Mouse (Mus musculus) adrenal gland, adult 18-20 months (tissue): Measurements from ENCODE around the gene Pmf1. TPM values are rescaled to one million over a fixed set of nuclear protein-coding genes. Genes with fewer than 3 reads are reported as not detected.

Experiments
- DNase-seq, 2 experiments: peaks; one replicate each; pipeline ENCODE4 v3.0.0; 2021 to 2022; ENCODE audit warnings: low spot score in 2 of 2
- long read RNA-seq, 2 experiments: library from polyadenylated mRNA; stranded (forward); transcript quantifications; one replicate each; pipeline ENCODE4 v2.0.0; 2021
- total RNA-seq, 2 experiments: library from RNA; stranded (reverse); gene quantifications; 1 replicate in 1 of 2; 2 replicates in 1 of 2; pipeline ENCODE4 v1.2.3; 2021

The Pmf1 gene
- 10 to 100 TPM; 26.5 to 35.5 TPM for total RNA-seq
- long read RNA-seq, experiment 1, partial matches to known transcripts = 0 of 3 reads
- long read RNA-seq, experiment 1, other reads (novel, unspliced or antisense) = 0 of 3 reads
- long read RNA-seq, experiment 2, transcript Pmf1-201 (5 exons, 1,007 nt) = major isoform, 22 of 30 reads
- long read RNA-seq, experiment 2, partial matches to known transcripts = 0 of 30 reads
- long read RNA-seq, experiment 2, other reads (novel, unspliced or antisense) = 5 of 30 reads

GRCm38 (mm10) chr3:88409741-88410644 is at the start of gene Pmf1:
TSS of gene Pmf1 (minus strand) at chr3:88410331.
- DNase-seq = peak; percentile 86 to 87

DNA sequence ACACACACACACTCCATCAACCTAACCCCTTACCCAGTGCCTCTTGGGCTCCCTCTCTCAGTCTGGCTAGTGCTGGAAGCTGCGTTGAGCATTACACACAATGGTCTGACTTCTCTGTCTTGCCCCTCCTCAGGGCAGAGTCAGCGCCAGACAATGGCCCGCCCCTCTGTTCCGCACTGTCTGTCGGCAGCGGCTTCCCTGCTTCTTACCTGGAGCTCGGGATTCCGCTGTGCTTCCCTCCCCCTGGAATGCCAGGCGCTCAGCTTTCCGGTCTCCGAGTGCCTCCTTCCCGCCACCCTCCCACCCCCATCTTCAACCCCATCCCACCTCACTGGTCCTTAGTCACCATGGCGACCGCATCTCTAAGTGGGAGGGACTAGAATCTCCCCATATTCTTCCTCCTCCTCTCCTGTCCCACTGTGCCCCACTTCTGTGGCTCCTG is 48.7 kb upstream of the Pmf1 start:
- no peak for DNase-seq

GRCm38 (mm10) chr3:88456746-88457532 is 46.8 kb upstream of the Pmf1 start:
- no peak for DNase-seq

GRCm38 (mm10) chr3:88456313-88456712 is 46.2 kb upstream of the Pmf1 start:
- no peak for DNase-seq

GRCm38 (mm10) chr3:88455588-88456264 is 45.6 kb upstream of the Pmf1 start:
- no peak for DNase-seq

DNA sequence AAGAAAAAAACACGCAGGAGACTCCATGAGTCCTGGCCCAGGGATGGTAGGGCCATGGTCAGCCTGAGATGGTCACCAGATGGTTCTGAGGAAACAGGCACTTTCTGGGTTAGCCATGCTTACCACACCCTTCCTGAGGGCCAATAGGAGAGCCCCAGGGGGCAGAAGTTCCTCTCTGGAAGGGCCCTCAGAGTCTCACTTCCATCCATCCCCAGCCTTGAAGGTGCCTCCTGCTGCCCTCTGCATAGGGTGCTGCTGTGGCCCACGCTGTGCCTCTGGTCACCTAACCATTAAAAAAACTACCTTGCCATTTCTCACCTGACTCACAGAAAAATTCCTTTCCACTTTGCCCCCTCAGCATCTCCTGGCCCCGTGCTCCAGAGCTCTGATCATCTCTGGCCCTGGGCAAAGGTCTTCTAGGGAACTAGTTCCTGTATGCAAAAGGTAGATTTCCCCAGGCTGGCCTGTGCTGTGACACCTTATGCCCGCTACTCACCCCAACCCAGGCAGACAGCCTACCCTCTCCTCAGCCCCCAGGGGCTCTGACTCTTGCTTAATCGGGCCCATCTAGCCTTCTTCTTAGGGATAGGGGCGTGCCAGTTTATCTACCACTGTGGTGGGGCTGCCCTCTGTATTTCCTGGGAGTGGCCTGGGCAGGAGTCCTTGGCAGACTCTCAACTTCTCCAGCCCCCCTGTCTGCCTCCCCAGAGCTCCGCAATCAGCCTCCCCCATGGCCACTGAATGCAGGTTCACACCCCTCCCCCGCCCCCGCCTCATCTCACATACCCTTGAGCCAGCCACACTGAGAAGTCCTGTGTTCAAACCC is 44.8 kb upstream of the Pmf1 start:
- no peak for DNase-seq

GRCm38 (mm10) chr3:88453986-88454385 is 43.9 kb upstream of the Pmf1 start:
- no peak for DNase-seq

GRCm38 (mm10) chr3:88453369-88453768 is 43.2 kb upstream of the Pmf1 start:
- DNase-seq = no peak

DNA sequence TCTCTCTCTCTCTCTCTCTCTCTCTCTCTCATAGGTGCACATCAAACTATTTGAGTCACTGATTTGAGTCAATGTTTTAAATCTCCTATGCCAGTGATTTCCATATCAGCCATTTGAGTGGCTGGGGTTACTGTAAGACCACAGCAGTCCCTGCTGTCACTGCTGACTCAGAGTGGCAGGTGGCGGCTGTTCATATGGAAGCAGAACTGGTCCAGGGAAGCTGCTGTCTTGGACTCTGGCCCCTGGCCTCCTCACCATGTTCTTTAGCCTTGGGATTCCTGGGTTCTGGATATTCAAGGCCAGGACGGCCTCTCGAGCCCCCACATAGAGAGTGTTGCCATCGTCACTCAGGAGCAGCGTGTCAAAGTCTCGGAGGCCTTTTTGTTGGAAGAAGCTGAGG is 42.6 kb upstream of the Pmf1 start:
- DNase-seq = no peak

- no peak for DNase-seq
Observed at GRCm38 (mm10) chr3:88452246-88452645, 42.1 kb upstream of the Pmf1 start.

DNA sequence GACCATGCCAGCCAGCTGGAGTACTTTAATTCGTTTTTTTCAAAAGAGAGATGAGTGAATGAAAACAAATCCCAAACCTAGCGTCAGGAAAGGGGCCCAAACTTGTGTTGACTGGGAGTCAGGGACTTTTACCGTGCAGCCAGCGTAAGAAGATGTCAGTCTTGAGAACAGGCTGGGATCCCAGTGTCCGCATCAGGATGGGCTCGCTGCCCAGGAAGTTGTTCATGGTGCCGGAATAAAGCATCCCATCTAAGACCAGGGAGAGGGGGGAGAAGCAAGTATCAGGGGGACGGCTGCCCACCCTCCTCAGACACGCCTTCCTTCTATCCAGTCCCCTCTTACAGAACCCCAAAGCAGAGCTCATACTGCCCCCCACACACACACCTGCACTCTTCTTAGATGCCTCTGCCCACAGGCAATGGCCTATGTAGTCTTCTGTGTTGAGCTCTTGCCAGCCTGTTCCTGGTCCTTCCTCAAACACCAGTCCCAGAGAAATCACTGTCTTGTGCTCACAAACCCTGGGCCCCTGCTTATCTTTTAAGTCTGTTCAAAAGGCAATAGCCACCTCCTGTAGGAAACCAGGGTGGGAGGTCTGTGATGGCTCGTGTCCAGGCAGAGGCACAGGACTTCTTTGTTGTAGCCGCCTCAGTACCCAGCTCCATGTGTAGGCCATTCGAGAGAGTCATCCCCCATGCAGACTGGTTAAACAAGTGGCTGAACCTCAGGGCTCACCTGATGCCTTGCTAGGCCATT is 40.4 kb upstream of the Pmf1 start:
- DNase-seq = no peak

DNA sequence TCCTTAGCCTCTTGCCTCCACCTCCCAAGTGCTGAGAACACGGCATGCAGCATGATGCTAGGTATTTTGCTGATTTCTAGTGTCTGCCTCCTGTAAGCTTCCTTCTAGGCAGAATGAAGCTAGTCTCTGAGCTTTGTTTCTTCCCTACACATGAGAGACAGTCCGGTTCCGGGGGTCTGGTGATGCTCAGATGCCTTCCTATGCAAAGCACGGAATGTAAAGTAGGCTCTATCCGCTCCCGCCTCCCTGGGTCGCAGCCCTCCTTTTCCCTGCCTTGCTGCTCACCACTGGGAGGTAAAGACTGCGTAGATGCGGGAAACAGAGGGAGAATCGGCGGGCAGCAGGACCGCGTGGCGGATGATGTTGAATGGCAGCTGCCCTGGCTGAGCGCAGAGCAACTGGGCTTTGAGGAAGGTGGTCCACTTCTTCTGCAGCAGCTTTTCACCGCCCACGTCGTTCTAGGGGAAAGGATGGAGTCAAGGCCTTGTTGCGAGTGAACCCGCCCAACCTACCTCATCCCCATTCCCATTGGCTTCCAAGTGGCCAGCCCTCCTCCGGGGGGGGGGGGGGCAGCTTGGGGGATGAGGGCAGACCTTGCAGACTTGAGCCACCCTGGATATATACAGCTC is 39.4 kb upstream of the Pmf1 start:
- peak in 1 of 2 experiments; percentile 52 for DNase-seq

- no peak for DNase-seq
Observed at GRCm38 (mm10) chr3:88448443-88448842, 38.3 kb upstream of the Pmf1 start.

DNA sequence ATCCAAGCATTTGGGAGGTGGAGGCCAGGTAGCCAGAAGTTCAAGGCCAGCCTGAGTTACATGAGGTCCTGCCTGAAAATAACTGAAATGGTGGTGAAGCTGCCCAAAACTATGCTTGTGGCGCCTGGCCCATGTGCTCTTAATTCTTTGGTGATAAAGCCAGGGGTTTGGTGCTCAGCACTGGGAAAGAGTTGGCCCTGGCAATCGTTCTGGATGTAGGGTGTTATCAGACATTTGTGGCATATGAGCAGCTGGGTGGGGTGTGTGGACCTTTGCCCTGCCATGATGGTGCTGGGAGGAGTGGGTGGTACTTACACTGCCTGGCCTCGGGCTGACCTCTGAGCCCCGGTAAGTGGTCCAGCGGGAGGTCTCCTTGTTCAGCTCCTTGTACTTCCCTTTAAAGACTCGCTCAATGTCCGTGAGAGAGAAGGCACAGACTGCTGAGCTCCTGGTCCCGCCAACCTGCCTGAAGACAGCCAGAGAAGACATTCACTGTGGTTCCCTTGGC is 37.6 kb upstream of the Pmf1 start:
- DNase-seq = no peak

DNA sequence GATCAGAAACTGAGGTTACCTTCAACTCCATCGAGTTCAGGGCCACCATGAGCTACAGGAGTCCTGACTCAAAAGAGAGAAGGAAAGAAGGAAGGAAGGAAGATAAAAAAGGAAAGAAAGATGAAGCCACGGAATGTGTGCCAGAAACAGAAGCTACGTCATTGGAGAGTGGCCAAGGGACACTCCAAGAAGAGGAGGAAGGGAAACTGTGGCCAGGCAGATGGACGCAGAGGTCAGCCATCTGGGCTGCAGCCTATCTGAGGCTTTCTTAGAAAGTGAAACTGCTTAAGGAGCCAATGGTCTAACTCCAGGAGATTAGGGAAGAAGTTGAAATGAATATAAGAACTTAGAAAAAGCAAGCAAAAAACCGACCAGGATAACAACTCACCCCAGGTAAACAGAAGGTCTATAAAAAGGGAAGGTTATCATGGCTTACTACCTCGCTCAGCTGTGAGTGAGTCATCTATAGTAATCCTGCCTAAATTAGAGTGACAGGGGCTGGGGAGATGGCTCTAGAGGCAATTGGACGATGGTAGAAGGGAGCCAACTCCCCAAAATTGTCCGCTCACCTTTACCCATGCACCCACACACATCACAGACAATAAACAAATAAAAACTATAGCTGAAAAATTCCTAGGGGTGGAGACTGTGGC is 36.5 kb upstream of the Pmf1 start:
- DNase-seq = no peak

- no peak for DNase-seq
Observed at GRCm38 (mm10) chr3:88442888-88443287, 32.8 kb upstream of the Pmf1 start.

- no peak for DNase-seq
Observed at GRCm38 (mm10) chr3:88442488-88442887, 32.4 kb upstream of the Pmf1 start.
